Mouse (Mus musculus) midbrain, postnatal 0 days (tissue): ENCODE measurements at regions not wholly inside any gene's neighbourhood (a gene's known extent, or its start where the extent isn't known, plus 50 kb on each side); places are given as distances from the start of the nearest gene placed in this dataset.

ENCODE experiments used
- ATAC-seq: fragments of 200-750 bp; cut with Nextera tagmentation; 2 replicates; pipeline ENCODE4 v1.8.0; 2017; ENCODE audit warnings: moderate number of reproducible peaks, mild to moderate bottlenecking, moderate TSS enrichment, moderate library complexity; ENCODE audit not compliant: low FRiP score
- DNase-seq: peaks from one replicate; pipeline ENCODE4 v3.0.0-alpha.2; 2015; ENCODE audit warnings: low spot score
- H3K27ac ChIP-seq: fragments of 300-500 bp; sonication (generic); 2 replicates; pipeline ENCODE4 v1.5.1; 2014; ENCODE audit warnings: low read depth, mild to moderate bottlenecking, low read length, mixed read lengths
- H3K27me3 ChIP-seq: fragments of 300-500 bp; sonication (generic); 2 replicates; pipeline ENCODE4 v1.6.1; 2014; ENCODE audit warnings: low read length, control low read depth, mixed read lengths; ENCODE audit not compliant: insufficient read depth
- H3K36me3 ChIP-seq: fragments of 300-500 bp; sonication (generic); 2 replicates; pipeline ENCODE4 v1.6.1; 2014; ENCODE audit warnings: low read length, control low read depth, mixed read lengths; ENCODE audit not compliant: insufficient read depth
- H3K4me1 ChIP-seq: fragments of 300-500 bp; sonication (generic); 2 replicates; pipeline ENCODE4 v1.6.1; 2014; ENCODE audit warnings: mild to moderate bottlenecking, control low read depth, antibody characterized with exemption, low read length, mixed read lengths; ENCODE audit not compliant: insufficient read depth
- H3K4me2 ChIP-seq: fragments of 300-500 bp; sonication (generic); 2 replicates; pipeline ENCODE4 v1.6.1; 2014; ENCODE audit warnings: low read depth, mild to moderate bottlenecking, low read length, mixed read lengths; ENCODE audit not compliant: poor library complexity, severe bottlenecking
- H3K4me3 ChIP-seq: fragments of 300-500 bp; sonication (generic); 2 replicates; pipeline ENCODE4 v1.5.1; 2014; ENCODE audit warnings: low read depth, mild to moderate bottlenecking, low read length, moderate library complexity
- H3K9ac ChIP-seq: fragments of 300-500 bp; sonication (generic); replicated peaks from 2 replicates; pipeline ENCODE4 v1.6.1; 2014; ENCODE audit warnings: mild to moderate bottlenecking, low read length, moderate library complexity, mixed read lengths; ENCODE audit not compliant: poor library complexity, severe bottlenecking
- H3K9me3 ChIP-seq: fragments of 300-500 bp; sonication (generic); 2 replicates; pipeline ENCODE4 v1.6.1; 2016; ENCODE audit warnings: low read length, control low read depth
- CTCF ChIP-seq: IDR thresholded peaks from 2 replicates; pipeline ENCODE4 v1.5.1; 2016; ENCODE audit warnings: antibody characterized with exemption, mild to moderate bottlenecking
- WGBS: fragments of 180-500 bp; shearing (Covaris S2); extraction: QIAGEN DNeasy Blood & Tissue Kit; methylation state at CpG from one replicate; pipeline ENCODE4 v1.1.7; 2014; 5-methylcytosine and 5-hydroxymethylcytosine counted together

DNA sequence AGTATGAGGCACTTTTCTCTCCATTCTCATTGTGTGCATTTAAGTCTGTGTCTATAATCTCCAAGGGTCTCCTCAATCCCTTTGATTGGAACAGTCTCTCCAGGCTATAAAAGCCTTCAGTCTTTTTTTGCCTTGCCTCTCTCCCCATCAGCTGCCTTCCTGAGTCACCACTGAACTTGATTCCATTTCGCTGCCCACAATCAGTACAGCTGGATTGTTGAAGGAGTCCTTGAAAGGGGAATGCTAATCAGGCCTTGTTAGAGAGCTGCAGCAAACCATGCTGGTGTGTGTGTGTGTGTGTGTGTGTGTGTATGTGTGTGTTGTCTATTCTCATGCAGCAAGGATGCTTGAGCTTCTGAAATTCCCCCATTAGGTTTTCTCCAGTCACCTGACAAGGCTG, 129.3 kb upstream of the Parp11 start:
- H3K27ac ChIP-seq, result no peak overlapping the region
- H3K9ac ChIP-seq, result no peak overlapping the region
- no peaks in the 10 kb centered on the region for H3K36me3 ChIP-seq
- 26% methylated on average over 1 of the region's 1 CpGs for WGBS
- no peak overlapping the region for H3K4me2 ChIP-seq
- ATAC-seq (no peak), DNase-seq (no peak)
- no peaks in the 10 kb centered on the region for H3K4me1 ChIP-seq
- no peak for TF ChIP-seq CTCF
- no peaks in the 10 kb centered on the region for H3K27me3 ChIP-seq
- H3K9me3 ChIP-seq, result no peaks in the 10 kb centered on the region
- no peak overlapping the region for H3K4me3 ChIP-seq

DNA sequence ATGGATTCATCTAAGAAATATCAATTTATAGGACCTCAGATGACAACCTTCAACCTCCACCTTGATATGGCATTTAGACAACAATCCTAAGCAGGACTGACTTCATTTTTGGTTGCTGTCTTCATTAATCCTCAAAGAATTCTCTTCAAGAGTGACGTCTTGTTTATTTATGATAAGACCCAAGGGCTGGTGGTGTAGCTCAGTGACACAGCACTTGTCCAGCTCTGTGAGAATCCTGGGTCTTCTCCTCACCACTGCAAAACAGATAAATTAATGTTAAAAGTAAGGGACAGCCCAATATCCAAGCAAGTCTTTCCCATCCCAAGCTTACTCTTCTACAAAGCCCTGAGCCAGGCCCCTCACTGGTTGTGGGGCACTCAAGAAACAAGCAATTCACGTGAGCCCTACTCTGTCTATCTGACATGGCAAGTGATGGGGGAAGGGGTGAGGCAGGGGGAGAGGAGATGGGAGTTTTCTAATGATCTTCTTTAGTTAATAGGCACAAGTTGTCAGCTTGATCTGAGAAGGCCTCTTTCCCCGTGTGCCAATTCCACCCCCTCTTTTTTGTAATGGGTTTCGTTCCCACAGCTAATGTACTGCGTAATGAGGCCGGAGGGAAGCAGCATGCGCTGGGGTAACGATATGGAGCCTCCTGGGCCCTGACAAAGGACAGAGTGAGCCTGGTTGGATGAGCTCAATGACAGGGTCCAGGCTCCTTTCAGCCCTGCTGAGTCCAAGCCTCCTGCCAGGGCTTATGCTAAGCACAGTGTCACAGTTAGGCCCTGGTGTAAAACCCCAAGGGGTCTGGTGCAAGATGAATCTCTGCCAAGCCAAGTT, 127.7 kb upstream of the Parp11 start:
- WGBS, result 35% methylated on average over 8 of the region's 8 CpGs
- Histone ChIP-seq H3K4me3 (no peak overlapping the region), H3K27ac (no peak overlapping the region), H3K36me3 (no peaks in the 10 kb centered on the region), H3K9me3 (no peaks in the 10 kb centered on the region), H3K9ac (no peak overlapping the region), H3K4me2 (no peak overlapping the region), H3K27me3 (no peaks in the 10 kb centered on the region), H3K4me1 (no peaks in the 10 kb centered on the region)
- ATAC-seq, result no peak
- peak; percentile 14 for DNase-seq
- TF ChIP-seq CTCF, result no peak

DNA sequence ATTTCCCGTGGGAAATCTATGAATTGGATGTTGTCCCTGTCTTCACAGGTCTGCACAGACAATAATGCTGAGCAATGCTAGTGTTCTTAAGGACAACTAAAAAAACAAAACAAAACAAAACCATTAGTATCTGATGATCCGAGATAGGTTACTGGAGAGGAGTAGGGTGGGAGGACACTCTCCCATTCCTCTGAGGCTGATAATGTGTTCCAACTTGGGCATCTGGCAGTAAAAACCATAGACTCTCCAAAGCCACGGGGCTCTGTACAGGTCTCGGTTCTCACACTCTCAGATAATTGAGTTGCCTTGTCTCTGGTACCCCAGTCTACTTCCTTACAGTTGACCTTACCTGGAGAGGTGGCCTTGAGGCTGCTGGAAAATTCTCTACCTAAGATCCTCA, 126.0 kb upstream of the Parp11 start:
- 88% methylated on average over 4 of the region's 4 CpGs for WGBS
- no peaks in the 10 kb centered on the region for H3K27me3 ChIP-seq
- ATAC-seq (no peak), DNase-seq (no peak)
- H3K4me2 ChIP-seq, result no peak overlapping the region
- TF ChIP-seq CTCF, result no peak
- no peaks in the 10 kb centered on the region for H3K4me1 ChIP-seq
- H3K36me3 ChIP-seq, result no peaks in the 10 kb centered on the region
- no peak overlapping the region for H3K4me3 ChIP-seq
- no peaks in the 10 kb centered on the region for H3K9me3 ChIP-seq
- no peak overlapping the region for H3K27ac ChIP-seq
- no peak overlapping the region for H3K9ac ChIP-seq

DNA sequence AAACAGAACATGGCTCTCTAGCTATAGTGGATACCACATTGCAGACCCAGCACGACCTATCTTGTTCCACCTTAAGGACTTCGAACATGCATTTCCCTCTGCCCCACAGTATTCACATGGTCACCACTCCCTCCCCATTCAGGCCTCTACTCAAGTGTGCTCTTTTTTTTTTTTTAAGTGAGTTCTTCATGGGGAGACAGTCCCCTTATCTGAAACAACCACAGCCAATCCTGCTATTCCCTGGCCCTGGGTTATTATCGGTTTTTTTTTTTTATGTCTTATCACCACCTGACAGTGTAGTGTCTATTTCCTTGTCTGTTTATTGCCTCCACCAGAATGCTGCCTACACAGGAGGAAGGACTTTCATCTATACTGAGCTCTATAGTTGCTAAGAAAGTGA, 125.6 kb upstream of the Parp11 start:
- Histone ChIP-seq H3K4me3 (no peak overlapping the region), H3K4me1 (no peaks in the 10 kb centered on the region)

DNA sequence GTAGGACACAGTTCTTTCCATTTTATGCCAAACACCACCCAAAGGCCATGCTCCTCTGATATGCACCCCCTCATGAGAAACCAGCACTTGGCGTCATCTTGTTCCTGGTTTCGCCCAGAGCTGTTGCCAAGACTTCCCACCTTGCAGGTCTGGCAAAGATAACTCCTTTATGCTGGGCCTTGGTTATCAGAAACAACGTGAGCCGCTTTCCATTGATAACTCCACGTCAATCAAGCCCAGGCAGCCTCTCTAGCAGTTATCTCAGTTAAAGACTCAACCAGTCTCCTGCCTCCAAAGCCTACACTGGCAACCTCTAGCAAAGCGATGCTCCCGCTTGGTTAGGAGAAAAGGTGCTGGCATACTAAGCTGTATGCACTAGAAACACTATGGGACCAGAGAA, 124.2 kb upstream of the Parp11 start:
- H3K9me3 ChIP-seq, result no peaks in the 10 kb centered on the region
- no peak for DNase-seq
- no peaks in the 10 kb centered on the region for H3K4me1 ChIP-seq
- no peak overlapping the region for H3K27ac ChIP-seq
- no peaks in the 10 kb centered on the region for H3K27me3 ChIP-seq
- H3K36me3 ChIP-seq, result no peaks in the 10 kb centered on the region
- no peak overlapping the region for H3K4me2 ChIP-seq
- WGBS, result 86% methylated on average over 7 of the region's 7 CpGs
- no peak overlapping the region for H3K9ac ChIP-seq
- H3K4me3 ChIP-seq, result no peak overlapping the region
- TF ChIP-seq CTCF, result no peak
- no peak for ATAC-seq

More for the DNA sequence above, 125.6 kb upstream of the Parp11 start:
- no peak overlapping the region for H3K27ac ChIP-seq
- H3K9ac ChIP-seq, result no peak overlapping the region
- DNase-seq (no peak), ATAC-seq (no peak)
- no peak for TF ChIP-seq CTCF
- no peaks in the 10 kb centered on the region for H3K27me3 ChIP-seq
- no peaks in the 10 kb centered on the region for H3K9me3 ChIP-seq
- WGBS, result 83% methylated on average over 3 of the region's 3 CpGs
- no peak overlapping the region for H3K4me2 ChIP-seq
- H3K36me3 ChIP-seq, result no peaks in the 10 kb centered on the region

DNA sequence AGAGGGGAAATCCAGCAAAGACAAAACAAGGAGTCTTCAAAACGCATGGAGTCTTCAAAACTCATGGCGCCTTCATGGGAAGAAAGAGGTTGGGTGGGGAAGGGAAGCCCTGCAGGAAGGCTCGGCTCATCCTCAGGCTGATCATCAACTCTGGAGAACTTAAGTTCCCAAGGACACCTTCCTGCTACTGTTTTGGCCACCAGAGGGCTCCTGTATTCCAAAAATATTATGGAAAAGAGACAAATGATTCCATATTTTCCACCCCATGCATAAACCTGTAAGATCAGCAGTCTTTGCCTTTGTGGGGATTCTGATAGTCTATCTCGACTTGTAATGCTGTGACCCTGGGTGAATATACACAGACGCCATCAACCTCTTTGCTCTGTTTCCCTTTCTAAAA, 121.7 kb upstream of the Parp11 start:
- Histone ChIP-seq H3K27me3 (no peaks in the 10 kb centered on the region), H3K4me2 (no peak overlapping the region), H3K4me3 (no peak overlapping the region), H3K27ac (no peak overlapping the region), H3K9me3 (no peaks in the 10 kb centered on the region), H3K9ac (no peak overlapping the region), H3K4me1 (no peaks in the 10 kb centered on the region; the same call in 1 of the 2 replicates), H3K36me3 (no peaks in the 10 kb centered on the region)
- 50% methylated on average over 5 of the region's 5 CpGs for WGBS
- peak; percentile 76 for DNase-seq
- ATAC-seq, result 0 out of 2 replicates have a peak, but pooled peaks have one; percentile 57
- TF ChIP-seq CTCF, result peak; percentile 81
